Mouse (Mus musculus): Measurements from ENCODE around the gene Ndufb2. TPM values are rescaled to one million over a fixed set of nuclear protein-coding genes. Genes with fewer than 3 reads are reported as not detected.

Gene Ndufb2
- 255 and 307 TPM in 2 replicates for polyA plus RNA-seq (2016; fragmentation: Nextera tagmentation; extraction: Ambion mirVana)

DNA sequence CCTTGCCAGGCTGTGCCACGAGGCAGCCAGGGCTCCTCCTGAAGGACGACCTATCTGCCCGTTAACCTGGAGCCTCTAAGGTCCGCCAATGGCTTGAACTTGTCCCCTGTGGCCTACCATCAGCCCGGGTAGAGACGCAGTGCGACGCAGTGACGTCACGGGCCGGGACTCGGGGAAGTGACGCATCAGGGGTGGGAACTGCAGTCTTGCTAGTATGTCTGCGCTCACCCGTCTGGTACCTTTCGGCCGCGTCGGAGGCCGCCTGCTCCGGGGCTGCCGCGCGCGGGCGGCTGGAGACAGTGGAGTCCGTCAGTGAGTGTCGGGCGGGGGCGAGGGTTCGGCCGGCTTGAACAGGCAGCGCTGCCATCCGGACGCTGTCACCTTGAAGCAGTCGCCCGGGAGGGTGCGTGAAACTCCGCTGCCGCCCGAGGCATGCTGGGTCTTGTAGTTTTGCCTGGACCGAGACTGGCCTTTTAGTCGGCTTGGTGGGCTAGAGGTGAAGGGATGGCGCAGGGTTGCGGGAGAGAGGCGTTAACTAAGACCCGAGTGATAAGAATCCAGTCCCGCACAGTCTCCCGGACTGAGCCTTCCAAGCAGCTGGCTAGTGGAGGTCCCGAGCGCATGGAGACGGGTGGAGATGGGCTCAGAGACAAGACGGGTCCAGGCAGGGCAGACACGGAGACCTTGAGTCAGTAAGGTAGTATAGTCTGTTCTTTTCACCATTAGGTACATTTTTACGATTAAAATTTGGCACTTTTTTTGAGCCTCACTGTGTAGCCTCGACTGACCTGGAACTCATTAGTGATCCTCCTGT is at the start of gene Ndufb2:
Ndufb2 (plus strand) TSS at position 174 of the 814 bp plus-strand sequence.
- H3K9me3 ChIP-seq (replicated peaks) = no peaks in the 10 kb centered on the region
- peak within 1 kb of the TSS; percentile 82 for H3K9ac ChIP-seq
- H3K4me3 ChIP-seq = peak within 1 kb of the TSS; percentile 68
- H3K27me3 ChIP-seq = no peaks in the 10 kb centered on the region
- peak within 1 kb of the TSS; percentile 87 for H3K27ac ChIP-seq
- H3K4me1 ChIP-seq = peaks cover 15% of the 10 kb centered on the region
- peaks cover 24% of the 10 kb centered on the region for H3K36me3 ChIP-seq
- H3K4me2 ChIP-seq (replicated peaks) = peak within 1 kb of the TSS; percentile 79
- ATAC-seq (ENCODE audit: low FRiP score) = peak; percentile 98
- under 1% methylated on average over 56 of the region's 56 CpGs for WGBS

DNA sequence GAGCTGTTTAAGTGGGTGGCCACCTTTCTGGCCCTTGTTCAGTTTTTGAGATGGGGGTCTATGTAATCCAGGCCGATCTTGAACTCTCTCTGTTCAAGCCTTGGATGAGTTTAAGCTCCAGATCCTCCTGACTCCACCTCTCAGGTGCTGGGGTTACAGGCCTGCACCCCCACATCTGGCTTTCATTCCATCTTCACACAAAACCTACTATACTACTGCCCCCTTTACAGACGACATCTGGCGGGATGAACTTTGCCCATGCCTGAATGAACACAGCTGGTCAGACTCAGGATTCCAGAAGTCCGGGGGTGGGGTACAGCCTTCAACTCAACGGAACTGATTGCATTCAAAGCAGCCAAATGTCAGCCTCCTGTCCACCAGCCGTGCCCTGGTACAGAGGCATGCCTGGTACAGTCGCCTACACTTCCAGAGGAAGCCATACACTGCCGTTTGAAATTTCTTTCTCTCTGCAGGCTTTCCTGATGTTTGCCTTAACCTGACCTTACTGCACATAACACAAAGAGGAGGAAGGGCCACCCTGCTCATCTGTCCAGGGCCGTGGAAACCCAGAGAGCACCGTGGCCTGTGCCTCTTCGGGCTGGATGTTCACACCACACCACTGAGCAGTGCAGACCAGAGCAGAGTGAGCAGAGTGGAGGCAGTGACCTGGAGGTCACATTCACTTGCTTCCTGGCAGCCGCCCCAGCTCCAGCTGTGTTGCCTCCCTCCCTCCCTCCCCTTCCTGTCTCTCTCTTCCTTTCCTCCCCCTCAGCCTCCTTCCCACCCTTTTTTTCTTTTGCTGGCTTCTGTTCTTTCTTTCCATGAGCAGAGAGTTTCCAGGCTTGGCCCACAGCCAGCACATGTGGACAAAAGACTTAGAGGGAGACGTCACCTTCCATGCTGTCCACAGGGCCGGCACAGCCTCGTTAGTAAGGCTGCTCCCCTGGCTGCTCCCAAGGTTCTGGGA is 49.5 kb upstream of the Ndufb2 start:
- Histone ChIP-seq H3K4me2 (replicated peaks) (peak overlapping the region; percentile 29), H3K4me1 (peaks cover 74% of the 10 kb centered on the region), H3K9me3 (replicated peaks) (no peaks in the 10 kb centered on the region), H3K36me3 (no peaks in the 10 kb centered on the region), H3K9ac (0 out of 2 replicates have a peak overlapping the region, but pooled peaks have one; percentile 28), H3K27ac (peak overlapping the region; percentile 82), H3K4me3 (no peak overlapping the region), H3K27me3 (no peaks in the 10 kb centered on the region)
- 13% methylated on average over 15 of the region's 15 CpGs for WGBS
- peak; percentile 79 for ATAC-seq (ENCODE audit: low FRiP score)

DNA sequence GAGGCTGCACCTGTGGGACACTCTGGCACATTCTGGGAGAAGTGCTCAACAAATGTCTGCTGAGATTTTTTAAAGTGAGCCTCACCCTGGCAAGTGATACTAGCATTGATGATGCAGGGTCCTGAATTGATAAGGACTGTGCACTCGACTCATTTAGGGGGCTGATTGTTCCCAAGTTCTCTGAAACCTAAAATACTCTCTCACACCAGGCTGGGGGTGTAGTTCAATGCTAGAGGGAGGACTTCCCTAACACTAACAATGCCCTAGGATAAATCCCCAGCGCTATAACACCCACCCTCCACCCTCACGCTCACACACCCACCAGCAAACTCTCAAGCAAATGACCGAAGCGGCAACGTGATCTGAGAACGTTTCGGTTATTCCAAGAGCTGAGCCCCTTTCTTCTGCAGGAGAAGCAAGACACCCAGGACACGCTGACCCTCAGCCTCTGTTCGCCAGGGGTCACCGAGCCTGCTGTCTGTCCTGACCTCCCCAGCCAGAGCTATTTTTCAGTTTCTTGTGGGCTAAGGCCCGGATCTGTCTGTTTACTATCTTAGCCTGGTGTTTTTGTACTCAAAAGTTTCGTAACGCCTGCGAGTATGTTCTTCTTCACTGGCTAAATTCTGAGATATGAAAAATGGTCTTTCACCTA is 48.5 kb upstream of the Ndufb2 start:
- Histone ChIP-seq H3K9ac (0 out of 2 replicates have a peak overlapping the region, but pooled peaks have one; percentile 28), H3K27me3 (no peaks in the 10 kb centered on the region), H3K4me1 (peaks cover 68% of the 10 kb centered on the region), H3K36me3 (no peaks in the 10 kb centered on the region), H3K4me2 (replicated peaks) (0 out of 2 replicates have a peak overlapping the region, but pooled peaks have one; percentile 29), H3K9me3 (replicated peaks) (no peaks in the 10 kb centered on the region), H3K27ac (peak overlapping the region; percentile 82), H3K4me3 (no peak overlapping the region)
- 16% methylated on average over 15 of the region's 15 CpGs for WGBS
- no peak for ATAC-seq (ENCODE audit: low FRiP score)

DNA sequence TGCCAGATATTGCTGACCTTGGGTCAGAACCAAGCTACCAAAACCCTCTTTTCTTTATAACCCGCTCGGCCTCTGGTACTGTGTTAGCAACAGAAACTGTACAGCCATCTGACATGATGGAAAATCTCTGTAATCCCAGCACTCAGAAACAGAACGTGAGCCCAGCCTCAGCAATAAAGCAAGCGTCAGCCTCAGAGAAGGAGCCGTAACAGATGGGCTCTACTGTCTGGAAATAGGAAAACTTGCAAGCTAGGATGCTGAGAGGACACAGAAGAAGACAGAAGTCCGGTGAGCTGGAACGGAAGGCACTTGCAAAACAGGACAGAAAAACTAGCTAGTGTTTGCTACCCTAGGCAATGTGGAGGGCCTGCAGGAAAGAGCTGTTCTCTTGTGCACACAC is 46.9 kb upstream of the Ndufb2 start:
- Histone ChIP-seq H3K9me3 (replicated peaks) (no peaks in the 10 kb centered on the region), H3K4me2 (replicated peaks) (no peak overlapping the region), H3K27ac (no peak overlapping the region), H3K36me3 (no peaks in the 10 kb centered on the region), H3K27me3 (no peaks in the 10 kb centered on the region), H3K9ac (no peak overlapping the region), H3K4me3 (no peak overlapping the region), H3K4me1 (peaks cover 52% of the 10 kb centered on the region)
- ATAC-seq (ENCODE audit: low FRiP score) = no peak
- WGBS = 87% methylated on average over 7 of the region's 7 CpGs

DNA sequence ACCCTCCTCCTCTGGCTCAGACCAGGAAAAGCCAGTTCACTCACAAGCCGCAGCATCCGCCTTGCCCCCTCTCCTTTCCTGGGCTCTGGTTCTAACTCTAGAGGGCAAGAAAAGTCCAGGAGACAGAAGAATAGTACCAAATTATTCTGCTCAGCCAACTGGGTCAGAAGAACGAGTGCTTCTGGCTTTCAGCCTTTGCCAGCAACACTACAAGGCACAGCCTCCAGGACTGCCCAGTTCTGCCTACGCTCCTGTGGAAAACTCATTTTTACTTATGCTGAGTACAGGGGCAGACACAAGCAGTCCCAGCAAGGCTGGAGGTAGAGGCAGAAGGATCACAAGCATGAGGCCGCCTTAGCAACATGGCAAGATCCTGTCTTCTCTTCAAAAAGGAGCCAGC is 44.3 kb upstream of the Ndufb2 start:
- Histone ChIP-seq H3K27me3 (no peaks in the 10 kb centered on the region), H3K9ac (no peak overlapping the region), H3K9me3 (replicated peaks) (no peaks in the 10 kb centered on the region), H3K4me2 (replicated peaks) (no peak overlapping the region), H3K4me1 (peaks cover 47% of the 10 kb centered on the region), H3K27ac (no peak overlapping the region; the same call in 1 of the 2 replicates), H3K36me3 (no peaks in the 10 kb centered on the region), H3K4me3 (no peak overlapping the region)
- WGBS = 82% methylated on average over 5 of the region's 5 CpGs
- ATAC-seq (ENCODE audit: low FRiP score) = no peak

DNA sequence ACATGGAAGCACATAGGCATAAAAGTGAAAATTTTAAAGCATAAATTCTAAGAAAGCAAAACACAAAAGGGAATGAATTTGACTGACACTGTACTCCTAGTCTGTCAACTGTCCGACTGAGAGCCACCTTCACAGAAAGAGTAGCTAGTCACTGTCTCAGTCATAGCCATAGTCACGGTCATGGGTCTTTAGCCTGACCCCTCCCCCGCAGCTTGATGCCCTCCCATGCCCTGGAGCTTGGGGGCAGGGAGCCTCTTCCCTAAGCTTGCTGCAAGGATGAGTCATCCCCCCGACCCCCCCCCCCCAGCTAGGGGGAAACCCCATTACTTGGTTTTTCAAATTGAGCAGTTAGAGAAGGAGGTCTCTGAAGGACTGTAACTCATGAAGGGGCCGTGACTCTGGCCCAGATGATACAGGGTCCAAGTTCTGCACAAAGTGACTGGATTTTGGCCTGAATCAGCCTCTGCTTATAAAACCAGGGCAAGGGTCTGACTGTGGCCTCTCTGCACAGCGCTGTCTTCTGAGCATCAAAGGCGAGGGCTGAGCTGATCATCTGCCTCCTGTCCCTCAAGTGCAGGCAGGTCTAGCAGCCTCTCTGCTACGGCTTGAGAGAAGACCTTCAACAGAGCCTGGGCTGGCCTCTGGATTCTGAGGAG is 40.3 kb upstream of the Ndufb2 start:
- Histone ChIP-seq H3K27ac (no peak overlapping the region), H3K9me3 (replicated peaks) (no peaks in the 10 kb centered on the region), H3K4me1 (peaks cover 44% of the 10 kb centered on the region), H3K9ac (no peak overlapping the region), H3K27me3 (no peaks in the 10 kb centered on the region), H3K36me3 (peaks cover 7% of the 10 kb centered on the region), H3K4me3 (no peak overlapping the region), H3K4me2 (replicated peaks) (no peak overlapping the region)
- ATAC-seq (ENCODE audit: low FRiP score) = no peak
- WGBS = 69% methylated on average over 8 of the region's 8 CpGs

DNA sequence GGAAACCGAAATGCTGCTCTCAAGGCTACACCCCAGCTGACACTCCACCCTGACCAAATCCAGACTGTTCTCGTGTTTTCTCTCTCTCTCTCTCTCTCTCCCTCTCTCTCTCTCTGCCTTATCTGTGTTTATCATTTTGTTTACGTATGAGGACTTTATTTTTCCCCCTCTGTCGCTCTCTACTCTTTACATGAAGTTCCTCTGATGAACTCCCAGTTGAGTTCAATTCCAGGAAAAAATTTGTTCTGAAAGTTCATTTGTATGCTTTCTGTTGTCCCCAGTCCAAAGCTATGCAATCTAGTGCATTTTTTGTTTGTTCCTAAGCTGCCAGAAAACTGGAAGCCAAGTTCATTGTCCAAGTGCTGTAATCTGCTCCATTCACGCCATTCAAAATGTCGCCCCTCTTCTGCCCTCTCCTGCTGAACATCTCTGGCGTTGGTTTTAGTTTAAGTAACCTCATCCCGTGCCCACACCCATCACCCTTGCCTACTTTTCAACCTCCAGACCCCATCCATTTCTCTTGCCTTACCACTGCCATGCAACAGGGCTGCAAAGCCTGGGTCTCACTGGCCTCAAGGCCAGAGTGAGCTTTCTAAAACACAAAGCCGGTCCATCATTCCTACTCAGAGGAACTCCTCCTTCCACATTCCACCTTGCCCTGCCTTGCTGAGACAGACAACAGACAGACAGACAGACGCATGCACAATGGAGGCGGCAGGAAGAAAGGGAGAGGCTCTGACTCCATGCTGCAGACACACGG is 37.3 kb upstream of the Ndufb2 start:
- WGBS = 66% methylated on average over 12 of the region's 12 CpGs
- H3K4me3 ChIP-seq = peak overlapping the region; percentile 93

DNA sequence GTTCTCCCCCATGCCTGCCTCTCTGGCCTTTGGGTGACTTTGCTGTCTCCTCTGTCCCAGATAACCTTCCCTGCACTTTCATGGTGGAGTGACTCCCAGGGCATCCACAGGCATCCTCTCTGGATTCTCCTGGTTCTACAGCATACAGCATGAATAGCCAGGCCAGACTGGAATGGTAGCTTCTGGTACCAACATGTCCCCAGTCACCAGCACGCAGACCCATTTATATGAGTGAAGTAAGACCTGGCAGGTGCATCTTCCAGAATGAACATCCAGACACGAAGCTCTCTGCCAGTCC is 36.8 kb upstream of the Ndufb2 start:
- H3K4me3 ChIP-seq = peak overlapping the region; percentile 93
- peaks cover 7% of the 10 kb centered on the region for H3K36me3 ChIP-seq
- H3K4me1 ChIP-seq = peaks cover 53% of the 10 kb centered on the region
- WGBS = 80% methylated on average over 2 of the region's 2 CpGs
- H3K27me3 ChIP-seq = no peaks in the 10 kb centered on the region
- H3K9me3 ChIP-seq (replicated peaks) = no peaks in the 10 kb centered on the region
- peak overlapping the region; percentile 20; the same call in 1 of the 2 replicates for H3K9ac ChIP-seq
- H3K27ac ChIP-seq = no peak overlapping the region
- ATAC-seq (ENCODE audit: low FRiP score) = no peak
- H3K4me2 ChIP-seq (replicated peaks) = peak overlapping the region; percentile 73

More for the DNA sequence above, 37.3 kb upstream of the Ndufb2 start:
- Histone ChIP-seq H3K27ac (no peak overlapping the region), H3K27me3 (no peaks in the 10 kb centered on the region), H3K9ac (peak overlapping the region; percentile 20; the same call in 1 of the 2 replicates), H3K36me3 (peaks cover 7% of the 10 kb centered on the region), H3K4me1 (peaks cover 53% of the 10 kb centered on the region), H3K9me3 (replicated peaks) (no peaks in the 10 kb centered on the region), H3K4me2 (replicated peaks) (peak overlapping the region; percentile 73)
- ATAC-seq (ENCODE audit: low FRiP score) = no peak

DNA sequence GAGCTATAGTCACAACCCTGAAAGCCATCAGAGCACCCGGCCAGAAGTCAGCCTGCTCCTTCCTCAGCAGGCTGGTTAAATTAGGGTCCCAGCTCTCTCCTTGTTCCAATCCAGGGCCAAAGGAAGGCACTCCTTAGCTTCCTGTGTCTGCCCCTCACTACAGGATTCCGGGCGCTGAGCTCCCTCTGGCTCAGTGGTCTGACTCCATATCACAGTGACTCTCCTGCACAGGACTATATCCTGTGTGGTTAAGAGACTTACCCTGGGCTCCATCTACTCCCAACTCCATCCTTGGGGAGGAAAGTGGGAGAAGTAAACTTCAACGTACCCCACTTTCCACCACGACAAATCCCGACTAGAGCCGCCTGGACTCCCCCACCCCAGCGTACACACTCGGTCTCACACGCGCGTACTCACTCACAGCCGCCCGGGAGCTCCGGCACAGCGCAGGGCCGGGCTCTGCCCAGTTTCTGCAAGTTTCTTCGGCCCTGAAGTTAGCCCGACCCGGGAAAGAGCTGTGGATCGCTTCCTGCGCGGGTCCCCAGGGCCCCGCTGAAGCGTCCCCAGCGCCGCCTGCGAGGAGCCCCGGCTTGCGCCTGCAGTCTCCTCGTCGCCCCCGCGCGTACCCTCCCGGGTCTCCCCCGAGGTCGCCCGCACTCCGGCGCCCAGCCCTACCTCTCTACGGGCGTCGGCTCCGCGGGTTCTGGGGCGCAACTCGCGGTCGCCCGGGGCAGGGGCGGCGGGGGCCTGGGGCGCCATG is 35.3 kb upstream of the Ndufb2 start:
- peak; percentile 74 for ATAC-seq (ENCODE audit: low FRiP score)
- H3K4me3 ChIP-seq = peak overlapping the region; percentile 93

DNA sequence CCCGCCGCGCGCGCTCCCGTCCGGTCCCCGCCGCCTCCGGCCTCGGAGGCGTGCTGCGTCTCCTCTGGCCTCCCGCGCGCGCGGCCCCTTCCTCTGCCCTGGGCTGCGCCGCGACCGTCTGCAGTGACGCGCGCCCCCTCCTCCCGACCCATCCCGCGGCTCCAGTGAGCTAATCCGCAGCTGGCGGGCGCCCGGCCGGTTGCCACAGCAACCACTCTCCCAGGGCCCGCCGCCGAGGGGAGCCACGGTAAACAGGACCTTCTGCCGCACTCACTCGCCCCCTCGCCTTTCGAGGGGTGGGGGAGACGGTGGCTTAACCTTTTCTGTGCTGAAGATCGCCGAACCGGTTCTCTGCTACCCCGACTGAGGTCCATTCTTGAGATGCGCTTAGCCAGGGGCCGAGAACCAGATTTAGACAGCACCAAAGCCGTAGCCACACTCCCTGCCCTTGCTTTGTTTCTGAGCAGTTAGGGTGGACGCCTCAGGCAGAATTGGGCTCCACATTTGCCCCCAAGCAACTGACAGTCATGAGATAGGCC is 34.6 kb upstream of the Ndufb2 start, which contains the start of gene Dennd2a:
Dennd2a (minus strand) TSS at position 145 of the 539 bp plus-strand sequence.
- Histone ChIP-seq H3K9me3 (replicated peaks) (no peaks in the 10 kb centered on the region), H3K27ac (peak within 1 kb of the TSS; percentile 96), H3K27me3 (no peaks in the 10 kb centered on the region), H3K36me3 (peaks cover 7% of the 10 kb centered on the region), H3K4me1 (peaks cover 48% of the 10 kb centered on the region), H3K4me2 (replicated peaks) (peak within 1 kb of the TSS; percentile 73), H3K4me3 (peak within 1 kb of the TSS; percentile 93), H3K9ac (peak within 1 kb of the TSS; percentile 91)
- peak; percentile 96 for ATAC-seq (ENCODE audit: low FRiP score)
- WGBS = under 1% methylated on average over 43 of the region's 50 CpGs

More for the DNA sequence above, 35.3 kb upstream of the Ndufb2 start:
- H3K27ac ChIP-seq = peak overlapping the region; percentile 96
- H3K27me3 ChIP-seq = no peaks in the 10 kb centered on the region
- peak overlapping the region; percentile 91 for H3K9ac ChIP-seq
- no peaks in the 10 kb centered on the region for H3K9me3 ChIP-seq (replicated peaks)
- H3K4me2 ChIP-seq (replicated peaks) = peak overlapping the region; percentile 73
- peaks cover 52% of the 10 kb centered on the region for H3K4me1 ChIP-seq
- H3K36me3 ChIP-seq = peaks cover 7% of the 10 kb centered on the region
- under 1% methylated on average over 53 of the region's 54 CpGs for WGBS

Measured in hindbrain, embryonic 12.5 days (tissue).